Mouse (Mus musculus) hindbrain, postnatal 0 days (tissue): ENCODE measurements around the gene Nars2. TPM values are rescaled to one million over a fixed set of nuclear protein-coding genes. Genes with fewer than 3 reads are reported as not detected.

Experiments used
- ATAC-seq: fragments of 200-750 bp; cut with Nextera tagmentation; 2 replicates; pipeline ENCODE4 v1.8.0; 2017; ENCODE audit warnings: mild to moderate bottlenecking, moderate TSS enrichment, moderate library complexity
- DNase-seq: peaks from one replicate; pipeline ENCODE4 v3.0.0-alpha.2; 2015; ENCODE audit warnings: low spot score
- H3K27ac ChIP-seq: fragments of 300-500 bp; sonication (generic); 2 replicates; pipeline ENCODE4 v1.5.1; 2014; ENCODE audit warnings: mild to moderate bottlenecking
- H3K27me3 ChIP-seq: fragments of 300-500 bp; sonication (generic); 2 replicates; pipeline ENCODE4 v1.6.1; 2014; ENCODE audit warnings: low read length, mixed read lengths; ENCODE audit not compliant: insufficient read depth
- H3K36me3 ChIP-seq: fragments of 300-500 bp; sonication (generic); 2 replicates; pipeline ENCODE4 v1.6.1; 2014; ENCODE audit warnings: low read length, mixed read lengths; ENCODE audit not compliant: insufficient read depth
- H3K4me1 ChIP-seq: fragments of 300-500 bp; sonication (generic); 2 replicates; pipeline ENCODE4 v1.6.1; 2014; ENCODE audit warnings: antibody characterized with exemption, low read length, mixed read lengths; ENCODE audit not compliant: insufficient read depth
- H3K4me2 ChIP-seq: fragments of 300-500 bp; sonication (generic); 2 replicates; pipeline ENCODE4 v1.6.1; 2014; ENCODE audit warnings: low read depth, mild to moderate bottlenecking, low read length, moderate library complexity, mixed read lengths
- H3K4me3 ChIP-seq: fragments of 300-500 bp; sonication (generic); 2 replicates; pipeline ENCODE4 v1.5.1; 2014; ENCODE audit warnings: low read length
- H3K9ac ChIP-seq: fragments of 300-500 bp; sonication (generic); replicated peaks from 2 replicates; pipeline ENCODE4 v1.6.1; 2014; ENCODE audit warnings: mild to moderate bottlenecking, low read length, moderate library complexity, mixed read lengths
- H3K9me3 ChIP-seq: fragments of 300-500 bp; sonication (generic); 2 replicates; pipeline ENCODE4 v1.6.1; 2016; ENCODE audit warnings: low read length, mixed read lengths
- CTCF ChIP-seq: IDR thresholded peaks from 2 replicates; pipeline ENCODE4 v1.5.1; 2016; ENCODE audit warnings: antibody characterized with exemption, control low read depth, low read depth
- WGBS: fragments of 180-500 bp; shearing (Covaris S2); extraction: QIAGEN DNeasy Blood & Tissue Kit; methylation state at CpG from one replicate; pipeline ENCODE4 v1.1.7; 2014; 5-methylcytosine and 5-hydroxymethylcytosine counted together
- polyA plus RNA-seq: library from polyadenylated mRNA; unstranded; fragments of >200 nt; fragmentation: Nextera tagmentation; extraction: Ambion mirVana; gene quantifications from 2 replicates; pipeline ENCODE4 v1.2.1, GENCODE M21; 2015
- total RNA-seq: library from RNA; depleted of rRNA; stranded (reverse); fragments of >200 nt; gene quantifications from 2 replicates; pipeline ENCODE4 v1.2.3, GENCODE M21; 2014

Gene Nars2
- total and polyA plus RNA-seq, 2 experiments from 2014 or later = 7.4 to 13.2 TPM

GRCm38 (mm10) chr7:96906216-96906615 is 45.1 kb upstream of the Nars2 start:
- peak; percentile 44; the same call in 1 of the 2 replicates for ATAC-seq
- no peak overlapping the region for H3K9ac ChIP-seq
- H3K4me1 ChIP-seq = peaks cover 8% of the 10 kb centered on the region; the same call in 1 of the 2 replicates
- no peak overlapping the region for H3K4me2 ChIP-seq
- DNase-seq = no peak
- no peaks in the 10 kb centered on the region for H3K27me3 ChIP-seq
- no peak overlapping the region for H3K27ac ChIP-seq
- H3K4me3 ChIP-seq = no peak overlapping the region
- WGBS = 66% methylated on average over 20 of the region's 20 CpGs
- no peak for TF ChIP-seq CTCF
- H3K9me3 ChIP-seq = no peaks in the 10 kb centered on the region
- no peaks in the 10 kb centered on the region for H3K36me3 ChIP-seq

GRCm38 (mm10) chr7:96907971-96908680 is 43.2 kb upstream of the Nars2 start:
- Histone ChIP-seq H3K9me3 (no peaks in the 10 kb centered on the region), H3K36me3 (no peaks in the 10 kb centered on the region), H3K4me1 (peaks cover 8% of the 10 kb centered on the region; the same call in 1 of the 2 replicates), H3K4me3 (no peak overlapping the region), H3K9ac (no peak overlapping the region), H3K27me3 (no peaks in the 10 kb centered on the region), H3K27ac (no peak overlapping the region), H3K4me2 (no peak overlapping the region)
- DNase-seq = no peak
- WGBS = 56% methylated on average over 16 of the region's 16 CpGs
- TF ChIP-seq CTCF = no peak
- ATAC-seq = no peak

- Histone ChIP-seq H3K4me2 (no peak overlapping the region), H3K9ac (no peak overlapping the region), H3K4me1 (peaks cover 4% of the 10 kb centered on the region; the same call in 1 of the 2 replicates), H3K9me3 (no peaks in the 10 kb centered on the region), H3K4me3 (no peak overlapping the region), H3K27me3 (no peaks in the 10 kb centered on the region), H3K27ac (no peak overlapping the region), H3K36me3 (no peaks in the 10 kb centered on the region)
- WGBS = 69% methylated on average over 5 of the region's 5 CpGs
- ATAC-seq = no peak
- no peak for TF ChIP-seq CTCF
- DNase-seq = no peak
These were observed 41.4 kb upstream of the Nars2 start for GRCm38 (mm10) chr7:96909856-96910255.

- 69% methylated on average over 12 of the region's 12 CpGs for WGBS
- no peaks in the 10 kb centered on the region for H3K36me3 ChIP-seq
- ATAC-seq = no peak
These were observed 40.9 kb upstream of the Nars2 start for GRCm38 (mm10) chr7:96910310-96910960.

GRCm38 (mm10) chr7:96914031-96914430 is 37.3 kb upstream of the Nars2 start:
- TF ChIP-seq CTCF = peak; percentile 98
- 11% methylated on average over 6 of the region's 6 CpGs for WGBS
- no peak overlapping the region for H3K4me2 ChIP-seq
- no peaks in the 10 kb centered on the region for H3K27me3 ChIP-seq
- DNase-seq (peak; percentile 94), ATAC-seq (peak; percentile 58)
- no peaks in the 10 kb centered on the region for H3K9me3 ChIP-seq
- no peak overlapping the region for H3K4me3 ChIP-seq
- no peaks in the 10 kb centered on the region for H3K36me3 ChIP-seq
- H3K9ac ChIP-seq = no peak overlapping the region
- H3K27ac ChIP-seq = no peak overlapping the region
- no peaks in the 10 kb centered on the region for H3K4me1 ChIP-seq

More at GRCm38 (mm10) chr7:96910310-96910960, 40.9 kb upstream of the Nars2 start:
- H3K27me3 ChIP-seq = no peaks in the 10 kb centered on the region
- H3K9ac ChIP-seq = no peak overlapping the region
- 0 out of 2 replicates have a peak, but pooled peaks cover 4% of the 10 kb centered on the region for H3K4me1 ChIP-seq
- DNase-seq = no peak
- no peak overlapping the region for H3K27ac ChIP-seq
- TF ChIP-seq CTCF = no peak
- no peak overlapping the region for H3K4me2 ChIP-seq
- no peaks in the 10 kb centered on the region for H3K9me3 ChIP-seq
- no peak overlapping the region for H3K4me3 ChIP-seq

GRCm38 (mm10) chr7:96915452-96916105 is 35.7 kb upstream of the Nars2 start:
- peak; percentile 97 for TF ChIP-seq CTCF

More at GRCm38 (mm10) chr7:96915452-96916105, 35.7 kb upstream of the Nars2 start:
- ATAC-seq (peak; percentile 69), DNase-seq (peak; percentile 88)
- no peak overlapping the region for H3K4me2 ChIP-seq
- no peaks in the 10 kb centered on the region for H3K4me1 ChIP-seq
- H3K9me3 ChIP-seq = no peaks in the 10 kb centered on the region
- WGBS = 1% methylated on average over 2 of the region's 2 CpGs
- no peaks in the 10 kb centered on the region for H3K36me3 ChIP-seq
- no peak overlapping the region for H3K4me3 ChIP-seq
- H3K27ac ChIP-seq = no peak overlapping the region
- H3K9ac ChIP-seq = no peak overlapping the region
- no peaks in the 10 kb centered on the region for H3K27me3 ChIP-seq
